Mouse (Mus musculus) c-Kit-positive CD71-negative TER-119-negative erythroid progenitor cells, embryonic 14.5 days (primary cell): ENCODE measurements around the gene Lemd1.

Source experiments
- DNase-seq: peaks from one replicate; pipeline ENCODE4 v3.0.0-alpha.2; 2013; ENCODE audit warnings: low read depth

Lemd1 gene

DNA sequence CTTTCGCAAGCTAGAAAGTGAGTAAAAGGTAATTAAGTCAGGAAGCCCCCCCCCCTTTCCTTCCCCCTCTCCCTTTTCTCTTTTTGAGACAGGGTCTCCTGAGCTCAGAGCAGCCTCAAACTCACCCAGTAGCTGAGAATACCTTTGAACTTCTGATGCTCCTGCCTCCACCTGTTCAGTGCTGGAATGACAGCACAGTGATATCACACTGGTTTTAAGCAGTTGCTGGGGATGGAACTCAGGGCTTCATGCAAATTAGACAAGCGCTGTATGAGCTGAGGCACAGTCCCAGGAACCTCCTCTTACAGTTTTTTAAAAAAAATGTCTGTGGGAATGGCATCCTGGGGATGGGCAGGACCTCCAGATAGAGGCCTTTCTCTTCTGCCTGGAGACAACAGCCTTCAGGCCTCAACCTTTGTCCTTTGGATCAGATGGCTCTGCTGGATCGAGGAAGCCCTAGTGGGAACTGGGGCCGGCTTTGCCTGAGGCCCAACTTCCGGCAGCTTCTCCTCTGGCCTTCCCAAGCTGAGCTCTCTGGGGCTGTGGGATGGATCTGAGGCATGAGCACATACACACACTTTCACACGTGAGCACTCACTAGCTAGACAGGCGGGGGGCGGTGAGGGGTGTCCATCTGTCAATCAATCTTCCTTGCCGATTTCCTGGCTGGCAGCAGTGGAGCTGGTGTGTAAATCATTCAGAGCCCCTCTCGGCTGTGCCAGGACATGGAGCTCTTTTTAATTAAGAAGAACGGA is 99.9 kb downstream of the Lemd1 start:
- DNase-seq: no peak

- DNase-seq: no peak
These were observed 100.5 kb downstream of the Lemd1 start for GRCm38 (mm10) chr1:132291706-132292105.

DNA sequence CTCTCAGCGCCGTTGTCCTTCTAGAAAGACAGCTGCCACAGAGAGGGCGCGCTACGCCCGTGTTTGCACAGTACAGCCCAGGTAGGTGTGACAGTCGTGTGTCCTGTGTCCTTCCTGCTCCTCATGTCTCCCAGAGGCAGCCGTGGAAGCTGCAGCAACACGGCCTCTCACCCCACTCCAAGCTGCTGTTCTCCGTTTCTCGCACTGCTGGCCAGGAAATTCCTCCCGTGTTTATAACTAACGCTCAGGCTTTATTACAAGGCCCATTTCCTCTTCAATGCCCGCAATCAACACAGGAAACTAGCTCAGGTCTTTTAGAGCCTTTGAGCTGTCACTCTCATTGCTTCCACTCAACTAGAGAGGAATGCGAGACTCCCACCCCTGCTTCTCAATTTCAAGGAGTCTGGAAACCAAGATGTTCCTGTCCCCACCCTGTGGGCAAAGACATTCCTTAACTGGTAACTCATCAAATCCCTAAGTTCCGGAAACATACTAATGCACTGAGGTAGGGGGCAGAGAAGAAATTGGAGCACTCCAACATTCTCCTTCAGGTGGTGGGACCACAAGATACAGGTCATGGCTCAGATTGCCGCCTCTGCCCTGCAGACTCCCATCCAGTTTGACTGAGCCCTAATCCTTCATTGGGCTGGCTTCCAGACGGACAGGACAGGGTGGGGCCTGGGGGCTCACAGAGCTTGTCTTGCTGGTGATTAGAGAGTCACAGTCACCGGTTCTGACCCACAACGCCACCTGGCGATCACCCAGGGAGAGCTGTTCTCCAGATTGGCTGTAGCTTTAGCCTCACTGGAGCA is 101.3 kb downstream of the Lemd1 start:
- DNase-seq: no peak

GRCm38 (mm10) chr1:132295506-132295905 is 104.3 kb downstream of the Lemd1 start:
- DNase-seq: no peak

GRCm38 (mm10) chr1:132296051-132296450 is 104.8 kb downstream of the Lemd1 start:
- no peak for DNase-seq

DNA sequence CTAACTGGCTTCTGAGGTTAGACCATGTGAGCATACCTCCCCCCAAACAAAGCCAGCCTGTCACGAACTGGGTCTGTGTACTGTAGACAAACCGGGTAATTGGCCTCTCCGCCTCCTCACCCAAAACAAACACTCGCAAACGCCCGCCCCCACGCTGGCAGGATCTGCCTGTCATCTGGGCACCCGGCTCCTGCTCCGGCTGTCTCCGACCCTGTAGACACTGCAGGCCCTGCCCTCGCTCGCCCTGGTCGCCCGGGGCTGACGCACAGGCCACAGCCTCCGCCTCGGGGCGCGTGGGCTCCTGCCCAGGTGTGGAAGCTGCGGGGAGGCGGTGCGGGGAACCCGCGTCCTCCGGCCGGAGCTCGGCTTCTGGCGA is 107.2 kb downstream of the Lemd1 start, which contains the start of gene Klhdc8a:
Klhdc8a (plus strand) TSS at position 202 of the 376 bp plus-strand sequence.
- no peak for DNase-seq

GRCm38 (mm10) chr1:132298801-132299464 is 107.7 kb downstream of the Lemd1 start:
- DNase-seq: no peak

DNA sequence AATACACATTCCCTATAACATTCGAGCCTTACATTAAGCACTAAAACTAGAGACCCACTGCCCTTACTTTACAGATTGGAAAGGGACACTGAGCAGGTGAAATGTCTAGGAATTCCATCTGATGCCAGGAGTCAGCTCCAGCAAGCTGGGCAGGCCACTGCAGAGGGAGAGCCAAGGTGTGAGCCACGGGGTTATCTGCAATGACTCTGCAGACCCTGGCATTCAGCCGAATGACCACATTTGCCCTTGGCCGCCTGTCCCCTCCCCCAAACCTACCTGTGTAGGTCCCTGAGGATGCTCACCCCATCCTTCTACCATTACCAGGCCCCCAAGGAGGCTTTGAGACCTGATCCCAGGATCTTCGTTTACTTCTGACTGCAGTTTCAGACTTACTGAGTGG is 108.5 kb downstream of the Lemd1 start:
- DNase-seq: no peak

DNA sequence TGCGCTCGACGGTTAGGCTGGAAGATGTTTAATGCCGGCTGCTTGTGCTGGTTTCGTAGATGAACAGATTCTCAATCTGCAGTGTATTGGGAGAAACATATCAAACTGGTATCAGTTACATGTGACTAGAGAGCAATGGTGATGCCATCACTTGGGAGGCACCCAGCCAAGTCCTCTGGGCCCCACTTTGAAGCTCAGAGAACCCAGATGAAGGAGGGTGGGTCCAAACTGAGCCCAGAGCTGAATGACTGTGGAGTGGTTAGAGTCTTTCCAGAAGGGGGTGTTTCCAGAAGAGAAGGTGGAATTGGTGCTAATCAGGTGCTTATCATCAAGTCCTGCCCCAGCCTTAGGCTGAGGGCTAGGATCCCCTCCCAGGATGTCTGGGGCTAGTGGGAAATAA is 110.0 kb downstream of the Lemd1 start:
- no peak for DNase-seq

GRCm38 (mm10) chr1:132302341-132302866 is 111.2 kb downstream of the Lemd1 start:
- no peak for DNase-seq

- DNase-seq: no peak
These were observed 113.5 kb downstream of the Lemd1 start for GRCm38 (mm10) chr1:132304618-132305214.

DNA sequence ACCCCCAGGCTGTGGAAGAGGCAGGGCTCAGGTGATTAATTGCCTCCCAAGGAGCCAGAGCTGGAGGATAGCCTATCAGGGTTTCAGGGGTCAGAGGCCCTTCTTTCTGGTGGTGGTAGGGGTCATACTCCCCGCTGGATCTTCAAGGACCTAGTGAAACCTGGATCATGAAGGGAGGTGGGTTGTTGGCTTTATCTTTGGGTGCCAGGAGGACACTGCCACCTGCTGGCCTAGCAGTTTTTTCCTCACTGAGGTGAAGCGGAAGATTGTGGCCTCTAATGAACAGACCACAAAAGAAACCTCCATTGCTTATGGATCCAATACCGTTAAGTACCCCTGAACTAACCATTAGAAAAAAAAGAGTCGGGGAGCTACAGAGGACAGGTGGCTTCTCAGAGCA is 114.9 kb downstream of the Lemd1 start:
- no peak for DNase-seq

DNA sequence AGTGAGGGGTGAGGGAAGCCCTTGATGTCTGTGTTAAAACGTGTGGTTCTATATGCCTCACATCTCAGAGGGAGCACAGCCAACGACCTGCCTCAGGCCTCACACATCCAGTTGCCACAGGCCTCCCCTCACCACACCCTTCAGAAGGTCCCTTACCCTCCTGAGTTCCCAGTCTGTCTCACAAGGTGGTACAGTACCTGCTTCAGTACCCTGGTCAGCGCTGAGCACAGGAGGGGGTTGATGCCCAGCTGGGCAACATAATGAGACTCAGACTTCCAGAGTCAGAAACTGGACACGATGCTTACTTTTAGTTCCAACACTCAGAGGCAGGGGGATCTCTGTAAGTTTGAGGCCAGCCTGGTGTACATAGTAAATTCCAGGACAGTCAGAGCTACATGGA is 115.6 kb downstream of the Lemd1 start:
- no peak for DNase-seq

DNA sequence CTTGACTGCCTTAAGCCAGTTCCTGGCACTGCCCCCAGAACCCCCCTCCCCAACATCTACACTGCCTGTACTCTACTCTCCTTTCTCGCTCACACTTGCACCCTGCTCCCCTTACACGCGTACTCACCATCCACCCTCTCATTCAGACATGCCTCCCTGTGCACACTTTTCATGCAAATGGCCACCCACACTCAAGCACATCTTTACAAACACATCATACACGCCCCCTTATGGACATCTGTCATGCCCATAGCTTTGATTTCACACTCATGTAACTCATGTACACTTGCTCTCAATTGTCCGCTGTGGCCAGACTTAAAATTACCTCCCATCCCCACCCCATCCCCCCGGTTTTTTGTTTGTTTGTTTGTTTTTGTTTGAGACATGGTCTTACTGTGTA is 116.7 kb downstream of the Lemd1 start:
- no peak for DNase-seq

- no peak for DNase-seq
These were observed 117.4 kb downstream of the Lemd1 start for GRCm38 (mm10) chr1:132308674-132309073.
